Mouse (Mus musculus): Measurements from ENCODE around the gene Commd2.

DNA sequence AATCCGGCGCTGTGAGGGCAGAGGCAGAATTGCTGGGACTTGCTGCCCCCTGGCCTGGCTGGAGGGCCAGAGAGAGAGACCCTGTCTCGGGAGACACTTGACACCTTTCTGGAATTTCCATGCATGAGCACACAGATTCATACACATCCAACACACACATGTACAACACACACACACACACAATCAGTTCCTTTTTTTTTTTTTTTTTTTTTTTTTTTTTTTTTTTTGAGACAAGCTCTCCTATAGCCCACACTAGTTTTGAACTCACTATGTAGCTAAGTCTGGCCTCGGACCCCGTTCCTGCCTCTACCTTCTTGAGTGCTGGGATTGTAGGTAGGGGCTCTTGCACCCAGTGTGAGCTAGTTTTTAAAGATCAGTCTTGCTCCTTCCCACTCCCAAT is 14.4 kb upstream of the Commd2 start:
- TF ChIP-seq CTCF (IDR thresholded peaks at IDR 0.05; ENCODE audit: extremely low read depth, insufficient read depth, low read length), result no peak
- TF ChIP-seq POLR2A (IDR thresholded peaks at IDR 0.05; ENCODE audit: extremely low read depth, insufficient read depth, low read length), result no peak
